Mouse (Mus musculus) mesoderm, embryonic 11.5 days (tissue): Measurements from ENCODE around the gene Nr6a1.
A peak's percentile ranks its signal among the peaks of the same experiment; 100 is the strongest.

ENCODE experiments used
- DNase-seq: peaks from one replicate; pipeline ENCODE4 v3.0.0-alpha.2; 2012; ENCODE audit warnings: low read depth, low spot score

Gene Nr6a1

DNA sequence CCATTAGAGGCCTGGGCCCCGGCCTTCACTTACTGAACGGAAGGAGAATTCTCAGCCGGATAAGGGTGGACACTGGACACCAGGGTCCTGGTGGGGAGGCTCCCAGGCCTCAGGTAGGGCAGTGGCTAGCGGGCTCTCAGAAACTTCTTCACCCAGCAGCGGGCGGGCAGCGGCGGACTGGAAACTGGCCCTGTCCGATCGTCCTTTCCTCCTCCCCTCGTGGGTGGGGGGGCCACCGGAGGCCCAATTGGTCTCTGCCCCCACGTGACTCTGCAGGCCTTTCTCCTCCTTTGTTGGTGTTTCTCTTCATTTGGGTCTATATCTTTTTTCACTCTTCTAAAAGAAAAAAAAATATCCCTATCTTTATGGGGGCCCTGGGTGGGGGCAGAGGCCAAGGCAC is 213.2 kb downstream of the Nr6a1 start, which contains the start of gene Nr5a1:
Nr5a1 (minus strand) TSS at position 219 of the 400 bp plus-strand sequence.
- DNase-seq: no peak

DNA sequence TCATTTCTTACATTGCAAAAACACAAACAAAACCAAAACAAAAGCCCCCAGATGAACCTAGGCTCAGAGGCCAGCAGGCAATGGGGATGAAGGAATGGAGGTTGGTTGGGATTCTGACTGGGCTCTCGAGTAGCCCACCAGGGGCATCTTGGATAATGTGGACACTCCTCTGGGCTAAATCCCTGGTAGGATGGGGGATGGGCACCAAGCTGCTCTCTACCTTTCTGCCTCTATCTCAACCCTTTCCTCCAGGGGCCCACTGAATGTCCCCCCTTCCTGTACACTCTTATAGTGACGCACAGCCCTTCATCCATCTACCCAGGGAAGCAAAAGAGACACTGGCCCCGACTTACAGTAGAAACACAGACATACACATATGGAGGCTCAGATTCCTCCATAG is 213.9 kb downstream of the Nr6a1 start:
- no peak for DNase-seq

DNA sequence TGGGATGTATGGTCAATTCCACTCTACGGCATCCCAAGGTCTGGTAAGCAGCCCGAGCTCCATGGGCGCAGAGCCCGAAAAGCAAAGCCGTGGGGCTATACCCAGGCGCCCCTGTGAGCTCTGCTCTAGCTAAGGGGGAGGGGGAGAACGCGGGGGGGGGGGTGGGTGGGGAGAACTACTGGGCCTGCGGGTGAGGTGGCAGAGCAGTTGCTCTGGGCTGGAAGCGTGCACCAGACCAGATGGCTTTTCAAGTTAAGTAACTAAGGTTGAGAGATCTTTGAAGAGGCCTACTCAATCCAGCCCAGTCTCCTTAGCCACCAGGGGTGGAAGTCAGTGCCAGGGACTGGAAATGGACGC is 214.7 kb downstream of the Nr6a1 start:
- DNase-seq: no peak

DNA sequence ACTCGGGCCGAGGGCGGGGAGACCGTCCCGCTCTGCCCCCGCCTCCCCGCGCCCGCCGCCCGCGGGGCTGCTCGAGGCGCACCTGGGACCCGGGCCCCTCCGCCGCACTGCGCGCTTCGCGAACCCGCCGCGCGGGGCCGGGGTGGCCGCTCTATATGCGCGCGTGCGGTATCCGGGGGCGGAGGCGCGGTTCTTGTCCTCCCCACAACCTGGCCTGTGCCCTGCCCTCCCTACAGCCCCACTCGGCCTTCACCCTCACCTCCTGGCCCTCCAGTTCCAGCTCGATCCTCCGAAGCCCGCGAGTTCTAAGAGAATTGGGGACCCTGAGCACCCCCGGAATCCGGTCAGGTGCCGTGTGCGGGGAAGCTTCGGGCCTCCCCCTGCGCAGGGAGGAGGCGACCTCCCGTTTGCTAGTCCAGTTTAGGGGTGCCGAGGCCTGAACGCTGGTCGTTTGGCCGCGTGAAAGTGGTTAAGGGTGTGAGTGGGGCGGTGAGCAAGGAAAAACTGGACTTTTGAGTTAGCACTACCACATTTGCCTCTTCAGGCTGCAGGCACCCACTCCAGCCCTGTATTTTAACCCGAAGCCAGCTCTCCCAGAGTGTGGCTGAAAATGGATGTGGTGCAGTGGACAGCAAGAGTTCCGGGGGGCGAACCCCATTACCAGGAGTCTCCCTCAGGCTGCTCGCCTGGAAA is 215.3 kb downstream of the Nr6a1 start:
- DNase-seq: no peak

DNA sequence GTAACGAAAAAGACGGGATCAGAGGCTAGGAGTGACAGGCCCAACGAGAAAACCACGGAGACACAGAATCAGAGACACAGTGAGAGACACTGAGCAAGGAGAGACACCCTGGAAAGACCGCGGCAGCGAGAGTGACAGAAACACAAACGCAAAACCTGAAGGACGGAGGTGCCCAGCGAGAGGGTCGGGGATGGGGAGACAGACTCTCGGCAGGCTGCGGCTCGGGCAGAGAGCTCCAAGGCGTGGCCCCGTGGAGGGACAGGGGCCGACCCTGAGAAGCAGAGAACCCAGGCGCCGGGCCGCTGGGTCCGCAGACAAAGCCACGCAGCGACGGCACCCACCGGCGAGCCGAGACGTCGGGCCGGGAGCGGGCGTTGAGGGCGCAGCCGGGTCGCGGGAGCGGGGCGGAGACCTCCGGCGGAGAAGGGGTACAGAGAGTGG is 216.0 kb downstream of the Nr6a1 start:
- DNase-seq: no peak

DNA sequence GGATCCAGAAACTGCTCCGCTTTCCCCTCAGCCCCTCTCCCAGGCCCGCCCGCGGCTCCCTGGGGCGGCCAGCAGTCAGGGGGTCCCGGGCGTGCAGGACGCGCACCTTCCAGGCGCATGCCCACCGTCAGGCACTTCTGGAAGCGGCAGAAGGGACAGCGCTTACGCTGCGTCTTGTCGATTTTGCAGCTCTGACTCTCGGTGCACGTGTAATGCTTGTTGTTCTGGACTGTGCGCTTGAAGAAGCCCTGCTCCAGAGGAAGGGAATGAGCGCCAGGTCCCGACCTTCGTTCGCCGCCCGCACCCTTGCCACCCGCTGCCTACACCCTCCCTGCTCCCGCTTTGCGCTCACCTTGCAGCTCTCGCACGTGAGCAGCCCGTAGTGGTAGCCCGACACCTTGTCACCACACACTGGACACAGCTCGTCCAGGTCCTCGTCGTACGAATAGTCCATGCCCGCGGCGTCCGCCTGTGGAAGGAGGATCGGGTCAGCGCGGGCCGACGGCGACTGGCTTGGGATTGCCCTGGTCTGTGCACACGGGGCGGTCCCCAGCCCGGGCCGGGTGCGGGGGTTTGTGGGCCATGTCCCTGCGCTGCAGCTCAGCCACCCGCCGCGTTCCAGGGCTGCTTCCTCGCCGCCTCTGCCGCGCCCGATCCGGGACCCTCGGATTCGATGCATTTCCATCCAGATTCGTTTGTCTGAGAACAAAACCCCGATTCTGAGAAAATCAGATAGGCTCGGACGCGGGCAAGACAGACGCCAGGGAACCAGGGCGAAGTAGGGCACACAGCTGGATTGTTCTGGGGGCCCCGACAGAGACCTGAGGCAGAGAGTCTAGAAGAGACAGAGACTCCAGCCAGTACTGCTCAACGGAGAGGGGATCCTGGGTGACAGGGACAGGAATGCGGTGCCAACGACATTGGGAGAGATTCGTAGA is 216.9 kb downstream of the Nr6a1 start:
- DNase-seq: peak; percentile 28

DNA sequence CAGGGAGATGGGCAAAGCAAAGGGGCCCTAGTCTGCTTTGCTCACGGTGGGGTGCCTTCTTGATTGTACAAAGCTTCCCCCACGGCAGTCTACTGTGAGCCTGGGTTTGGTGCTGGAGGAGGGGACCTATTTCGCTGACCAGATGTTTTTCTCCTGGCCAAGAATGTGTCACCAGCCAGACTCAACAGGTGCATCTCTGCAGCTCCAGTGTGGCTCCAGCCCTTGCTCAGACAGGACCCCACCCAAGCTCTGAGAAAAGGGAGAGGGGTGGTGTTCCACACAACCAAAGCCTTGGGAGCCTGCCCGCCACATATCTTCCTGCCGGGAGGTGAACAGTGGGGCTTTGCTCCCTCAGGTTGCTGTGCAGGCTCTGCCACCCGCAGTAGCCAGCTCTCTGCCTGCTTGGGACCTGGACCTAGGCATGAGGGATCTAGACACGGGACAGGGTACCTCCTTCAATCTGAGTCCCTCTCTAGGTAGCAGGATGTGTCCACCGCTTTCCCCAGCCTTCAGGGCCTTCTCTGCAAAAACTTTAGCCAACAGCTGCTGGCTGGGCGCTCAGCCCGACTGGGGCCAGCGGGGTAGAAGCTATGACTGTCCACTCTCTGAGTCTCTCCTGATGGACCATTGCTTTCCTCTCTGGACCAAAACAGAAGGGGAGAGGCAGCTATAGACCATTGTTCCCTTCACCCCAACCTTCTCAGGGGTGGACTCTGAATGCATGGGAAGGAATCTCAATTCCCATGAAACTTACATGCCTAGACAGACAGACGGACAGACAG is 218.4 kb downstream of the Nr6a1 start:
- DNase-seq: no peak

DNA sequence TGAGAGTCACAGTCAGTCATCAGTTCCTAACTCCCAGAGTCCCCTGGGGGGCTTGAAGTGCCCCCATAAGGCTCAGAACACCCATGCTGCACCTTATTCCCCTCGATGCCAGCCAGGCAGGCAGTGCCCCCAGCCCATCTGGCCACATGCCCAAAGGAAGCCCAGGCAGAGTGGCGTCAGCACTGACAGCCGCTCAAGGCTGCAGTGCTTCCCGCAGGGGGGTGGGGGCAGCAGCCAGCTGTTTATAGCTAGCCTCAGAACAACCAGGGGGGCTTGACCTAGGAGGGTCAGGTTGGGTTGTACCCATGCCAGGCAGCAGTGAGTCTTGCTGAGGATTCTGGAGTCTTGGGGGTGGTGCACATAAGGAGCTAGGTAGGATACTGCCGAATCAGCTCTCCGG is 220.8 kb downstream of the Nr6a1 start:
- DNase-seq: no peak

DNA sequence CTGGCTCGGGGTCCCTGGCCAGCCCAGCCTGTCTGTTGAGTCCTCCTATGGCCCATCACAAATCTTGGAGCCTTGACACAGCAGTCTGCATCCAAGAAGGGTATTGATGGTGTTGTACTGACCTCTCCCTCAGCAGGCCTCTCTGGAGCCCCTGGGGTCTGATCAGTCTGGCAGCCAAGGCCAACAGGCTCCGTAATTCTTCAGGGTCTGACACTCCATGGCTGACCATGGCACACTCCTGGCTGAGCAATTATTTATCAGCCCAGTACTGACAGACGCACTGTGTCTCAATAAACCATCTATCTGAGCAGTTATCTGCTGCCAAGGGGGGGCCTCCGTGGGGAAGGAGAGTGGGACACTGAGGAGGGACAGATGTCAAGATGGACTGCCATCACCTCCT is 222.5 kb downstream of the Nr6a1 start:
- DNase-seq: no peak

DNA sequence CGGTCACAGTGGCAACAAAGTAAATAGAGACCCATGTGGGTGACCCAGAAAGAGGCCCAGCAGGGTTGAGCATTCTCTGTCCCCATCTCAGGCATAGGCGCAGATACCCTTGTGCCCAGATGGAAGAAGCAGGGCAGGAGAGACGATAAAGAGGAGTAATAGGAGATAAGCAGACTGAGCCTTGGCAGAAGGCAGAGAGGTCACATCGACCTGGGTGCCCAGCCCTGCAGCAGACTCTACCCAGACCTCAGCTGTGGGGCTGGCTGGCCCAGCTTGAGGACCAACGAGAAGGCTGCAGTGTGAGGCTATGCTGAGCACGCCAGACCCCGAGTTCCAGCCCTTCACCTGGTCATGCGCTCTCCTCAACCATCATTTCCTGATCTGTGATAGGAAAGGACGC is 223.2 kb downstream of the Nr6a1 start:
- DNase-seq: no peak

DNA sequence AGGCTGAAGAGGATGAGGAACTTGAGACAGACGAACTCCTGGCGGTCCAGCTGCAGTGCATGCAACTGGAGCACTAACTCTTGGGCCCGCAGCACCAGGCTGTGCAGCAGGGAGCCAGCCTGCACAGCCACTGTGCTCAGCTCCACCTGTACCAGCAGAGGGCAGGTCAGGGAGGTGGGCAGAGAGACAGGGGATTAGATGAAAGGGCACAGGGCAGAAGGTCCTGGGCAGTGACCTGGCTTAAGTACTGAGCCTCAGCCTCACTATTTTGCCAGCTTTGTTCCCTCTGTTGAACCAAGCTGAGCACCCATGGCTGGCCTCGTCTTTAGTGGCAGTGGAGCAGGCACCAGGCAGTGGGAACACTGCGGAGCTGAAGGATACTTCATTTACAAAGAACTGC is 227.3 kb downstream of the Nr6a1 start:
- no peak for DNase-seq

DNA sequence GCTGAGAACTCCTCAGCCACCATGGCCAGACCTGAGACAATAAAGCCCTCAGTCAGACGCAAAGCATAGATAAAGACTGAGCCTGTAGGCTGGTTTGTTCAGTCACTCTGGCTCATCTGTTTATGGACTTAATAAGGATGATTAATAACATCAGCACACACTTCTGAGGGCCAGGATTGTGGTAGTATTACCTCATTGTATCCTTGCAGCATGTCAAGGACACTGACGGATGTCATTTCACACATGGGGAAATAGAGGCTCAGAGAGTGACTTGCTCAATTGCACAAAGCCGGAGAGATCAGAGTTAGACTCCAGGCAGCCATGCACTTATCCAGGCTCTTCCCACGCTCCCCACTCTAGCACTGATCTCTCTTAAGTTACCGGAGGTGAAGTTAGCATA is 228.9 kb downstream of the Nr6a1 start:
- DNase-seq: no peak

DNA sequence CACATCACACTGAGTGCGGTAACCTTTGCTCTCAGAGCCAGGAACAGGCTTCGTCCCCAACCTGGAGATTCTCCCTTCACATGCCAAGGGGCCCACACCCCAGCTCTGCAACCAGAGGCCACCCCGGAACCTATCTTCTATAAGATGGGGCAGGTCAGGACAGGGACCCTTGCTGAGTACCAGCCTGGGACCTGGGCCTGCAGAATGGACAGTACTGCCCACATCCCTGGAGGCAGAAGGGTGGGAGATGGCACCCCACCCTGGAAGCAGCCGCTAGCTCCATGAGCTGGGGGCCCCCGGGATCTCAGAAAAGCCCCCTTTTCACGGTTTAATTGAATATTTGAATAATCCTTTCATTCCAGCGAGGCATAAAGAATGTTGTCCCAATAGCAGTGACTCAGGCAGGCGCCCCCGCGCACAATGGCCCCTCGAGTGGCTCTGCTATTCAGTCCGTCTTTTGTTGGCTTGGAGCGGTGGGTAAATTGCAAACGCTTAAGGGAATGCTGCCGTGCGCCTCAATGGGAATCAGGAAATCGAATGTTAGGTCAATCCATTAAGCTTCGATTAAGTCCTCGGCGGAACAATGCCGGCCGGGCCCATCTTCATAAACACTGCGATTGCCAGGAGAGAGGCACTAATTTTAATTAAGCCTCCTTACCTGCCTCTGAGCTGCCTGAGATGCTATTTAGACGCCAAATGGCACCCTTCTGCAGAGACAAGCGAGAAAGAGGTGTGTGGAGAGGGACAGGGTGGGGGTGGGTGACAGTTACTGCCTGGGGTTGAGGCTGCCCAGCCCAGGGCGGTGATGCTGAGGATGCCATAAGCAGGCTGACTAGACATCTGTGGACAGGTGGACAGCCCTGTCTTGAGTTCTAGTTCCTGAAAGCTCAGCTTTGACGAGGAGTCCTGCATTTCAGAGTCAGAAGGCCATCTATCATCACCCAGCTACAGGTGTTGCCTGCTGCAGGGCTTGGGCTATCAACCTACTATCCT is 230.1 kb downstream of the Nr6a1 start:
- no peak for DNase-seq

DNA sequence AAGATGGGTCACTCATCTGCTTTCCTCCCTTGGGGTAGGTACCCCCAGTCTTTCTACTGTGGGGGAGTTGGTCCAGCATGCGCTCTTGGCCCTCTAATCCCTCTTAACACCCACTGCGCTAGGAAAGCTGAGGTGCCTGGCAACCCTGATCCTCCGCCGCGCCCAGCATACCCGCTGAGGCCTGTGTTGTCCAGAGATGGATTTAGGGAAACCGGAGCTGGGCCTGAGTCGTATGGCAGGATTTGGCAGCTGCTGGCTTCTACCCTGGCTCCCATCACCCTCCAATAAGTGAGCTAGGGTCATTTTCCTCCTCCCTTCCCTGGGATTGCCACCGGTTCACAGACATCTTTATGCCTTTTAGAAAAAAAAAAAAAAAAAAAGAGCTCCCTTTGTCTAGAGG is 231.7 kb downstream of the Nr6a1 start:
- DNase-seq: no peak

DNA sequence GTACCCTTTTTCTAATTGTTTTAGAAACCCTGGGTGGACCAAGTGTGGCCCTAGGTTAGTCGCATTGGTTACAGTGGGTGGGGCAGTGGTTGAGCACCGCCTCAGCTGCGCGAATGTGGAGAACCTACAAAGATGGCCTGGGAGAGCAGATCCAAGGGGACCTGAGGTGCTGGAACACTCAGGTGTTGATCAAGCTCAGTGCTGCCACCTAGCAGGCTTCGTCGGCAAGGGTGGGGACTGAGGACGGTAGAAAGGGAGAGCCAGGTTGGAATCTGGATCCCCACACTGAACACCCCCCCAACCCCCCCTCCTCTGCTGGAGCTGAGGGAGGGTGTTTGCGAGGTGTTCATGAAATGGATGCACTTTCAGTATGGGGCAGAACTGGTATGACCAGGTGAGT is 235.9 kb downstream of the Nr6a1 start:
- peak; percentile 51 for DNase-seq

DNA sequence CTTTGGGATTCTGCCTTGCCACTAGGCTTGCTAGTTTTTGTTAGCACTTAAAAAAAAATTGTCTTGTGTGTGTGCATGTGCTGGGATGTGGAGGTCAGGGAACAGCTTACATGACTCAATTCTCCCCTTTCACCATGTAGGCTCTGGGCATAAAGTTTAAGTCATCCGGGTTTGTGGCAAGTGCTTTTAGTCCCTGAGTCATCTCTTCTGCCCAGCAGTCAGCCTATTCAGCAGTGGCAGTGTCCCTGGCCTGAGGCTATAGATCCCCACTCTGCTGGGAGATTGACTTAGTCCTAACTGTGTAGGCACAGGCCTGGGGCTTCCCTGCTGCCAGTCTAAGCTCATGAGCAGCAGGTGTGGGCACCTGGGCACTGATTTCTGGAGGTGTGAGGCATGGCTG is 237.6 kb downstream of the Nr6a1 start:
- no peak for DNase-seq

DNA sequence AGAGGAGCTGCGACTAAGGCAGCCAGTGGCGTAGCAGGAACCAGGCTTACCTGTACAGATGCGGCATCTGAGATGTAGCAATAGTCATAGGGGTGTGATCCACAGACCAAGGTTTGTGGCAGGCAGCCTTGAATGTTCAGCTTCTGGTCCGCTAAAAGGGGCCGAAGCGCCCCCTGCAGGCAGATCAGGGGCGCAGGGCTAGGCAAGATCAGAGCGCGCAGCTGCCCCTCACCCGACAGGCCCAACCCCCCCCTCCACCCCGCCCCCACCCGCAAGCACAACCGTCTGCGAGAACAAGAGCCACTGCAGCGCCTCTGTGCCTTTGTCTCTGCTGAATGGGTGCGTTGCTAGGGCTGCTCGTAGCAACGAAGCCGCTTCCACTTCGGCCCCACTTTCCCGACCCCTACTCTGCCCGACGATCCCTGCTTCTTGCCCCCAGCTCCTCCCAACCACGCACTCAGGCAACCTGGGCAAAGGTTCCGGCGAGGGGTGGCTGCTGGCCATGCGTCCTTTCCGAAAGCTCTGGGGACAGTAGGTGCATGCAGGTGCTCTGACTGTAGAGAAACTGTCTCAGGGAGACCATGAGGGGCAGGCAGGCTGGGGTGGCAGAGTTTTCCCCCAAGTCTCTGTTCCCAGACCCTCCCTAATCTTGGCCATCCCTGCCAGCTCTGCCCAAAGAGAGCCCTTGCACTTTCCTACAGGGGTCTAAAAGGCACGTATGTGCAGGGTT is 238.5 kb downstream of the Nr6a1 start:
- DNase-seq: peak; percentile 87

DNA sequence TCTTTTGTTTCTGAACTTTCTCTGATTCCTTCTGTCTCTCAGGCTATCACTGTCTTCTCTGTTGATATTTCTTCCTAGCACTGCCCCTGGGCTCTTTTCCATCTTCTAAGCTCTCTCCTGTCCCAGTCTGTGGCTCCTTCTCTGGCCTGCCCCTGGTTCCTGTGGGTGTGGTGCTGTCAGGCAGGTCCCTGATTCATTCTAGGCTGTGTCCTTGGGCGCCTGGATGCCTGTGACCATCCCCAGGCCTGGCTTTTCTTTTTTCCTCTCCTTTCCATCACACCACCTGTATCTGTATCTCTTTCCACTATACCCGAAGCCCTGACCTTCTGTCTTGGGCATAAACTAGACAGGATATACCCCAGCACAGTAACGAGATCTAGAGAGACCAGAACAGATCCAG is 241.7 kb downstream of the Nr6a1 start:
- no peak for DNase-seq

DNA sequence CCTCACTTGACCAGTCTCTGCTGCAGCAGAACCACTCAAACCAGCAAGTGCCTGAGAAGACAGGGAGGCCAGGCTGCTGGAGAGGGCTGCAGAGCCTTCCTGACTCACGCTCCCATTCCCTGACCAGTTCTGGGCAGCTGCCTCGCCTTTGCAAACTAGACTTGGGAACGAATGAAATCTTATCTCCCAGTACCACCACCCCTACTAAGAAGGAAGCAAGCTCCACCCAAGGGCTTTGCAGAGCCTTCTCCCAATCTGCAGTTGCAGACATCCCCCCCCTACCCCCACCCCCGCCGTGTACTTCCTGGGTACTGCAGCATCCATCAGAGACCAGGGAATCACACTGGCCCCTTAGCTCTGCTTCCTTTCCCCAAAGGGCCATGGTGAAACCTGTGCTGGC is 244.4 kb downstream of the Nr6a1 start:
- no peak for DNase-seq

DNA sequence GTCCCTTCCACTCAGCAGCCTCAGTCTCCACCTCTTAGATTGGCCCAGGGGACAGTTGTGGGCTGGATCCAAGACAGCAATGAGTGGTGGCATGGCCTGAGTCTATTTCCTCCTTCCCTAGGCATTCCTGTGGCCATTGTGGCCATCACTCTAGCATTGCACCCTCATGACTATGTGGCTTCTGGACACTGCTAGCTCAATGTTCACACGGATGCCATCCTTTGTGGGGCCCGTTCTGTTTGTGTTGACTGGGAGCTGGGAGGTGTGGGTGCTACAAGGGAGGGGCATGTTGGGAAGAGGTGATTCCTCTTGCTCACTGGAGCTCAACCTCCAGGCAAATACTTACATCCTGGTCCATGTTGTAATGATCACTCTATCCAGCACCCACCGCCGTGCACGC is 245.3 kb downstream of the Nr6a1 start:
- DNase-seq: no peak
